ENCODE assay signal across 23 mouse cellular contexts in genomic region chr15:67301024-67301423, GRCm38 (mm10).
DNase-seq lines count a peak whose midpoint lies in the region; ATAC-seq and TF ChIP-seq lines count a peak whose summit lies in the region.
"Had no signal": no experiment of that assay in that cellular context is flagged by ENCODE, and none has a peak within 500 bp of the region (broad histone marks: within the 10 kb centered on the region; RNA-seq: fewer than 3 reads in every experiment).

No protein-coding gene starts in this region.

- TF ChIP-seq EP300 in lung, postnatal 0 days (IDR thresholded peaks at IDR 0.05) = no peak

- TF ChIP-seq CTCF in lung, postnatal 0 days (IDR thresholded peaks at IDR 0.05) = no peak

- no peaks in the 10 kb centered on the region for H3K36me3 ChIP-seq in heart, embryonic 13.5 days
- H3K36me3 ChIP-seq in kidney, embryonic 16.5 days (ENCODE audit: insufficient read depth, low read length) = no peaks in the 10 kb centered on the region
- no peaks in the 10 kb centered on the region for H3K36me3 ChIP-seq in lung, embryonic 15.5 days
- no peaks in the 10 kb centered on the region for H3K36me3 ChIP-seq in lung, postnatal 0 days (ENCODE audit: insufficient read depth, low read length)
- H3K36me3 ChIP-seq: forebrain, embryonic 10.5 days; heart, embryonic 10.5 days; heart, embryonic 15.5 days; hindbrain, embryonic 10.5 days had no signal

- no peaks in the 10 kb centered on the region for H3K9me3 ChIP-seq in heart, embryonic 13.5 days
- 0 out of 2 replicates have a peak, but pooled peaks cover 3% of the 10 kb centered on the region for H3K9me3 ChIP-seq in kidney, embryonic 16.5 days (ENCODE audit: low read length)
- H3K9me3 ChIP-seq in lung, embryonic 15.5 days = no peaks in the 10 kb centered on the region
- no peaks in the 10 kb centered on the region for H3K9me3 ChIP-seq in lung, postnatal 0 days (ENCODE audit: low read length)
- H3K9me3 ChIP-seq: forebrain, embryonic 10.5 days; heart, embryonic 10.5 days; heart, embryonic 15.5 days; hindbrain, embryonic 10.5 days had no signal

- no peak overlapping the region for H3K4me2 ChIP-seq in heart, embryonic 13.5 days
- no peak overlapping the region for H3K4me2 ChIP-seq in kidney, embryonic 16.5 days (replicated peaks; ENCODE audit: low read depth, low read length)
- H3K4me2 ChIP-seq in lung, embryonic 15.5 days = no peak overlapping the region
- no peak overlapping the region for H3K4me2 ChIP-seq in lung, postnatal 0 days (replicated peaks; ENCODE audit: low read depth, low read length)
- H3K4me2 ChIP-seq: heart, embryonic 15.5 days; hindbrain, embryonic 14.5 days had no signal

- WGBS in heart, embryonic 13.5 days = 26% methylated on average over 4 of the region's 4 CpGs
- WGBS in kidney, embryonic 16.5 days = 27% methylated on average over 4 of the region's 4 CpGs
- WGBS in lung, embryonic 15.5 days = 39% methylated on average over 4 of the region's 4 CpGs
- WGBS in lung, postnatal 0 days = 43% methylated on average over 4 of the region's 4 CpGs

- peaks cover 22% of the 10 kb centered on the region for H3K4me1 ChIP-seq in heart, embryonic 13.5 days
- H3K4me1 ChIP-seq in kidney, embryonic 16.5 days (ENCODE audit: insufficient read depth, low read length) = peaks cover 21% of the 10 kb centered on the region
- peaks cover 11% of the 10 kb centered on the region for H3K4me1 ChIP-seq in lung, embryonic 15.5 days
- no peaks in the 10 kb centered on the region for H3K4me1 ChIP-seq in lung, postnatal 0 days (ENCODE audit: insufficient read depth, low read depth, low read length)
- H3K4me1 ChIP-seq: forebrain, embryonic 10.5 days; hindbrain, embryonic 10.5 days had no signal

- no peak; the same call in 1 of the 2 replicates for ATAC-seq in heart, embryonic 13.5 days (ENCODE audit: extremely low read depth, insufficient number of reproducible peaks, low FRiP score, low TSS enrichment)
- no peak for ATAC-seq in kidney, embryonic 16.5 days (ENCODE audit: low FRiP score, low TSS enrichment)
- ATAC-seq in lung, embryonic 15.5 days (ENCODE audit: borderline replicate concordance, extremely low read depth, low FRiP score, low TSS enrichment) = no peak
- no peak for ATAC-seq in lung, postnatal 0 days
- no peak for ATAC-seq in inflammation-experienced regulatory T-cells, adult 6 months
- ATAC-seq: activated CD4-positive, CD25-positive, alpha-beta regulatory T cell, adult 4 months; forebrain, embryonic 14.5 days; Patski had no signal

- H3K27ac ChIP-seq in heart, embryonic 13.5 days (replicated peaks) = peak overlapping the region; percentile 50
- H3K27ac ChIP-seq in kidney, embryonic 16.5 days (ENCODE audit: low read length) = peak overlapping the region; percentile 83
- peak overlapping the region; percentile 42; the same call in 1 of the 2 replicates for H3K27ac ChIP-seq in lung, embryonic 15.5 days
- no peak overlapping the region for H3K27ac ChIP-seq in lung, postnatal 0 days (ENCODE audit: low read length)
- H3K27ac ChIP-seq: forebrain, embryonic 10.5 days; gastrocnemius, adult 2 months; heart, embryonic 10.5 days; hindbrain, embryonic 10.5 days; hindbrain, embryonic 14.5 days had no signal

- no peaks in the 10 kb centered on the region for H3K27me3 ChIP-seq in heart, embryonic 13.5 days (replicated peaks)
- H3K27me3 ChIP-seq in kidney, embryonic 16.5 days (ENCODE audit: insufficient read depth, low read length) = no peaks in the 10 kb centered on the region
- no peaks in the 10 kb centered on the region for H3K27me3 ChIP-seq in lung, embryonic 15.5 days
- H3K27me3 ChIP-seq in lung, postnatal 0 days (replicated peaks; ENCODE audit: insufficient read depth, low read length) = no peaks in the 10 kb centered on the region
- H3K27me3 ChIP-seq: CH12.LX; heart, embryonic 15.5 days; Patski had no signal

- H3K9ac ChIP-seq in heart, embryonic 13.5 days = no peak overlapping the region
- H3K9ac ChIP-seq in kidney, embryonic 16.5 days (replicated peaks; ENCODE audit: low read length) = no peak overlapping the region
- no peak overlapping the region for H3K9ac ChIP-seq in lung, embryonic 15.5 days
- H3K9ac ChIP-seq in lung, postnatal 0 days (replicated peaks; ENCODE audit: low read depth) = no peak overlapping the region
- H3K9ac ChIP-seq: heart, embryonic 15.5 days; hindbrain, embryonic 14.5 days had no signal

- no peak overlapping the region for H3K4me3 ChIP-seq in heart, embryonic 13.5 days
- no peak overlapping the region for H3K4me3 ChIP-seq in kidney, embryonic 16.5 days (ENCODE audit: low read length)
- H3K4me3 ChIP-seq in lung, embryonic 15.5 days = no peak overlapping the region
- no peak overlapping the region for H3K4me3 ChIP-seq in lung, postnatal 0 days (ENCODE audit: low read depth, low read length)
- H3K4me3 ChIP-seq: erythroblast, embryonic 14.5 days; forebrain, embryonic 10.5 days; gastrocnemius, adult 2 months; heart, embryonic 10.5 days; heart, embryonic 15.5 days; hindbrain, embryonic 10.5 days had no signal

- DNase-seq in heart, adult 8-10 months (ENCODE audit: low spot score) = no peak
- no peak for DNase-seq in kidney, postnatal 25 days
- DNase-seq in lung, postnatal 0 days (ENCODE audit: low spot score) = no peak
- DNase-seq: adrenal gland, postnatal 14 days; cerebellum, adult 11-12 months; cerebellum, adult 9-10 months; cerebellum, postnatal 36 days; gastrocnemius, postnatal 25 days had no signal
